Mouse (Mus musculus): ENCODE measurements around the gene Wipf2.

The Wipf2 gene

GRCm38 (mm10) chr11:98846016-98846415 lies 17.4 kb upstream of the Wipf2 start:
- CTCF ChIA-PET, result interaction anchor here (0.5 to 1.2 kb wide), 8 partner anchors 9 to 503 kb away, joined by 3 to 7 read pairs (median 4); partner anchors contain the start of gene Rapgefl1 (in 1 of the 4)
- POLR2A ChIA-PET, result interaction anchor here in 3 of 4 experiments (0.8 to 2.4 kb wide), 11 partner anchors 9 to 108 kb away, joined by 3 to 9 read pairs (median 4); partner anchors contain the start of genes Cdc6 (in 1 of the 3) and Rapgefl1 (in 1 of the 3)

GRCm38 (mm10) chr11:98846865-98847604 lies 16.4 kb upstream of the Wipf2 start:
- POLR2A ChIA-PET, result interaction anchor here in 3 of 4 experiments (0.6 to 2.4 kb wide), 22 partner anchors 10 to 295 kb away, joined by 3 to 9 read pairs (median 3); partner anchors contain the start of genes Cdc6 (in 2 of the 3) and Rapgefl1 (in 2 of the 3)

GRCm38 (mm10) chr11:98849196-98849894 lies 14.1 kb upstream of the Wipf2 start:
- ChIA-PET CTCF (interaction anchor here (0.5 to 2.1 kb wide), 18 partner anchors 9 to 647 kb away, joined by 3 to 9 read pairs (median 4); partner anchors contain the start of gene Cdk12 (in 1 of the 4)), POLR2A (interaction anchor here in 3 of 4 experiments (0.5 to 2.5 kb wide), 21 partner anchors 9 to 302 kb away, joined by 3 to 11 read pairs (median 4); partner anchors contain the start of genes Rapgefl1 (in 1 of the 3) and Wipf2 (in 1 of the 3))

More at GRCm38 (mm10) chr11:98846865-98847604, 16.4 kb upstream of the Wipf2 start:
- CTCF ChIA-PET, result interaction anchor here (0.5 to 1.4 kb wide), 10 partner anchors 12 to 504 kb away, joined by 3 to 5 read pairs (median 4); no protein-coding TSS in a partner anchor

- ChIA-PET POLR2A (interaction anchor here (0.5 to 2.5 kb wide), 29 partner anchors 8 to 301 kb away, joined by 3 to 11 read pairs (median 4); partner anchors contain the start of genes Wipf2 (in 2 of the 4) and Rapgefl1 (in 1 of the 4)), CTCF (interaction anchor here (0.5 to 2.1 kb wide), 24 partner anchors 8 to 1848 kb away, joined by 3 to 10 read pairs (median 4); partner anchors contain the start of gene Cdk12 (in 1 of the 4))
Measured at GRCm38 (mm10) chr11:98850100-98851093, 13.0 kb upstream of the Wipf2 start.

- ChIA-PET CTCF (interaction anchor here in 3 of 4 experiments (0.9 to 1.5 kb wide), 4 partner anchors 9 to 67 kb away, joined by 3 read pairs; partner anchors contain the start of gene Wipf2 (in 1 of the 3)), POLR2A (interaction anchor here in 2 of 4 experiments (0.6 to 2.0 kb wide), 3 partner anchors 19 to 100 kb away, joined by 3 to 5 read pairs (median 5); no protein-coding TSS in a partner anchor)
Measured at GRCm38 (mm10) chr11:98854116-98854515, 9.3 kb upstream of the Wipf2 start.

GRCm38 (mm10) chr11:98854659-98855058 lies 8.8 kb upstream of the Wipf2 start:
- POLR2A ChIA-PET, result interaction anchor here in 1 of 4 experiments (0.7 to 2.0 kb wide), 2 partner anchors 22 to 62 kb away, joined by 4 to 5 read pairs; no protein-coding TSS in a partner anchor
- CTCF ChIA-PET, result interaction anchor here in 3 of 4 experiments (1.1 to 1.5 kb wide), 4 partner anchors 8 to 68 kb away, joined by 3 read pairs; no protein-coding TSS in a partner anchor

GRCm38 (mm10) chr11:98858759-98859731 lies 4.4 kb upstream of the Wipf2 start:
- ChIA-PET CTCF (interaction anchor here (0.6 to 2.1 kb wide), 24 partner anchors 8 to 1983 kb away, joined by 3 to 9 read pairs (median 4); partner anchors contain the start of genes Cdc6 (in 1 of the 4) and Rapgefl1 (in 1 of the 4)), POLR2A (interaction anchor here in 2 of 4 experiments (0.7 to 2.3 kb wide), 4 partner anchors 10 to 49 kb away, joined by 3 to 7 read pairs (median 4); partner anchors contain the start of gene Cdc6 (in 2 of the 2))

- CTCF ChIA-PET, result interaction anchor here in 2 of 4 experiments (0.6 to 1.9 kb wide), 6 partner anchors 12 to 254 kb away, joined by 3 to 7 read pairs (median 4); no protein-coding TSS in a partner anchor
Measured at GRCm38 (mm10) chr11:98863751-98864429, 452 bp downstream of the Wipf2 start.

GRCm38 (mm10) chr11:98867293-98867692 lies 3.9 kb downstream of the Wipf2 start:
- POLR2A ChIA-PET, result interaction anchor here in 2 of 4 experiments (1.0 to 2.5 kb wide), 9 partner anchors 8 to 195 kb away, joined by 3 to 9 read pairs (median 4); partner anchors contain the start of gene Cdc6 (in 1 of the 2)
- CTCF ChIA-PET, result interaction anchor here in 3 of 4 experiments (0.6 to 1.4 kb wide), 5 partner anchors 9 to 55 kb away, joined by 3 to 4 read pairs (median 3); no protein-coding TSS in a partner anchor

More at GRCm38 (mm10) chr11:98863751-98864429, 452 bp downstream of the Wipf2 start:
- POLR2A ChIA-PET, result interaction anchor here in 3 of 4 experiments (0.6 to 2.4 kb wide), 22 partner anchors 8 to 117 kb away, joined by 3 to 17 read pairs (median 5); partner anchors contain the start of gene Cdc6 (in 1 of the 3)

- POLR2A ChIA-PET, result interaction anchor here in 3 of 4 experiments (0.5 to 3.1 kb wide), 6 partner anchors 10 to 305 kb away, joined by 3 to 11 read pairs (median 4); partner anchors contain the start of gene Cdc6 (in 1 of the 3)
- CTCF ChIA-PET, result interaction anchor here in 1 of 4 experiments (1.2 kb wide), 1 partner anchor 84 kb away, joined by 9 read pairs; no protein-coding TSS in a partner anchor
Measured at GRCm38 (mm10) chr11:98869906-98870305, 6.5 kb downstream of the Wipf2 start.

- CTCF ChIA-PET, result interaction anchor here in 1 of 4 experiments (0.6 to 1.2 kb wide), 2 partner anchors 70 to 83 kb away, joined by 3 to 9 read pairs; no protein-coding TSS in a partner anchor
- POLR2A ChIA-PET, result interaction anchor here in 2 of 4 experiments (1.0 to 3.1 kb wide), 7 partner anchors 8 to 46 kb away, joined by 3 to 11 read pairs (median 4); partner anchors contain the start of genes Cdc6 (in 1 of the 2) and Wipf2 (in 1 of the 2)
Measured at GRCm38 (mm10) chr11:98870791-98871190, 7.4 kb downstream of the Wipf2 start.

- ChIA-PET POLR2A (interaction anchor here in 2 of 4 experiments (1.0 to 3.1 kb wide), 5 partner anchors 8 to 38 kb away, joined by 3 to 11 read pairs (median 5); partner anchors contain the start of genes Cdc6 (in 1 of the 2) and Wipf2 (in 1 of the 2)), CTCF (no interaction called here)
Measured at GRCm38 (mm10) chr11:98871416-98871815, 8.0 kb downstream of the Wipf2 start.

- ChIA-PET POLR2A (interaction anchor here in 2 of 4 experiments (1.0 to 3.1 kb wide), 4 partner anchors 8 to 35 kb away, joined by 4 to 11 read pairs (median 8); partner anchors contain the start of genes Cdc6 (in 1 of the 2) and Wipf2 (in 1 of the 2)), CTCF (interaction anchor here in 1 of 4 experiments (1.0 kb wide), 1 partner anchor 26 kb away, joined by 3 read pairs; no protein-coding TSS in a partner anchor)
Measured at GRCm38 (mm10) chr11:98872040-98872439, 8.6 kb downstream of the Wipf2 start.

- CTCF ChIA-PET, result no interaction called here
- POLR2A ChIA-PET, result interaction anchor here in 1 of 4 experiments (0.6 kb wide), 1 partner anchor 30 kb away, joined by 3 read pairs; no protein-coding TSS in a partner anchor
Measured at GRCm38 (mm10) chr11:98873900-98874299, 10.5 kb downstream of the Wipf2 start.
